Mouse (Mus musculus): ENCODE data around the gene Wwc2.

- TF ChIP-seq CTCF (IDR thresholded peaks at IDR 0.05; ENCODE audit: low read depth) (no peak), EP300 (IDR thresholded peaks at IDR 0.05; ENCODE audit: low read depth) (no peak)
Observed at GRCm38 (mm10) chr8:47890814-47891210, 99.9 kb downstream of the Wwc2 start.

All from liver, postnatal 0 days (tissue).